In genomic region chr13:36953676-36954075, GRCm38 (mm10) we compare ENCODE assay signal across 31 mouse cellular contexts.
"Had no signal": no experiment of that assay in that cellular context is flagged by ENCODE, and none has a peak within 500 bp of the region (broad histone marks: within the 10 kb centered on the region; RNA-seq: fewer than 3 reads in every experiment).

No protein-coding gene starts in this region.

- H3K9me3 ChIP-seq: limb, embryonic 12.5 days; limb, embryonic 15.5 days; liver, embryonic 12.5 days; liver, embryonic 13.5 days; liver, embryonic 15.5 days; lung, embryonic 15.5 days; megakaryocyte, embryonic 14.5 days; midbrain, embryonic 10.5 days; midbrain, embryonic 12.5 days; midbrain, embryonic 13.5 days; midbrain, embryonic 15.5 days; neural tube, embryonic 12.5 days had no signal

- ATAC-seq: liver, embryonic 12.5 days; liver, postnatal 0 days; lung, postnatal 0 days; midbrain, embryonic 13.5 days; midbrain, embryonic 15.5 days; midbrain, embryonic 16.5 days had no signal

- H3K4me2 ChIP-seq: limb, embryonic 12.5 days; limb, embryonic 15.5 days; liver, embryonic 11.5 days; liver, embryonic 12.5 days; liver, embryonic 13.5 days; liver, embryonic 15.5 days; lung, embryonic 14.5 days; lung, embryonic 15.5 days; midbrain, embryonic 11.5 days; midbrain, embryonic 12.5 days; midbrain, embryonic 13.5 days; midbrain, embryonic 15.5 days; neural tube, embryonic 12.5 days had no signal

- DNase-seq: left cerebral cortex, postnatal 4 days; liver; liver, embryonic 13.5 days; liver, postnatal 0 days; lung, adult 18-20 months; lung, adult 2 months; lung, embryonic 14.5 days; lung, postnatal 10 days; lung, postnatal 14 days; lung, postnatal 36 days; lung, postnatal 4 days; midbrain, embryonic 14.5 days had no signal

- H3K36me3 ChIP-seq: limb, embryonic 12.5 days; limb, embryonic 15.5 days; liver, embryonic 12.5 days; liver, embryonic 13.5 days; liver, embryonic 15.5 days; lung, embryonic 15.5 days; midbrain, embryonic 10.5 days; midbrain, embryonic 12.5 days; midbrain, embryonic 13.5 days; midbrain, embryonic 15.5 days; neural tube, embryonic 12.5 days had no signal

- H3K4me1 ChIP-seq: limb, embryonic 12.5 days; liver, embryonic 12.5 days; liver, embryonic 13.5 days; liver, embryonic 15.5 days; lung, embryonic 15.5 days; midbrain, embryonic 10.5 days; midbrain, embryonic 12.5 days; midbrain, embryonic 13.5 days; midbrain, embryonic 15.5 days; neural tube, embryonic 12.5 days had no signal

- H3K9ac ChIP-seq: limb, embryonic 12.5 days; limb, embryonic 15.5 days; liver, embryonic 12.5 days; liver, embryonic 13.5 days; liver, embryonic 14.5 days; liver, embryonic 15.5 days; liver, postnatal 0 days; lung, embryonic 14.5 days; lung, embryonic 15.5 days; midbrain, embryonic 12.5 days; midbrain, embryonic 13.5 days; midbrain, embryonic 15.5 days; neural tube, embryonic 12.5 days had no signal

- H3K4me3 ChIP-seq: left cerebral cortex, adult 2 months; limb, embryonic 12.5 days; limb, embryonic 15.5 days; liver, embryonic 12.5 days; liver, embryonic 13.5 days; liver, embryonic 15.5 days; lung, embryonic 15.5 days; megakaryocyte, embryonic 14.5 days; midbrain, embryonic 10.5 days; midbrain, embryonic 12.5 days; midbrain, embryonic 13.5 days; midbrain, embryonic 15.5 days; myocyte; neural tube, embryonic 12.5 days had no signal

- H3K27me3 ChIP-seq: limb, embryonic 12.5 days; liver, embryonic 12.5 days; liver, embryonic 13.5 days; liver, embryonic 15.5 days; lung, embryonic 15.5 days; megakaryocyte, embryonic 14.5 days; midbrain, embryonic 12.5 days; midbrain, embryonic 13.5 days; midbrain, embryonic 15.5 days; neural tube, embryonic 12.5 days had no signal

- H3K27ac ChIP-seq: left cerebral cortex, adult 2 months; limb, embryonic 12.5 days; limb, embryonic 15.5 days; liver, embryonic 12.5 days; liver, embryonic 13.5 days; liver, embryonic 14.5 days; liver, embryonic 15.5 days; lung, embryonic 15.5 days; macrophage; midbrain, embryonic 10.5 days; midbrain, embryonic 12.5 days; midbrain, embryonic 13.5 days; midbrain, embryonic 15.5 days; neural tube, embryonic 12.5 days had no signal
